Mouse (Mus musculus) hindbrain, embryonic 14.5 days (tissue): Measurements from ENCODE around the gene Adap1. TPM values are rescaled to one million over a fixed set of nuclear protein-coding genes. Genes with fewer than 3 reads are reported as not detected.

Source experiments
- ATAC-seq: fragments of 200-750 bp; cut with Nextera tagmentation; 2 replicates; pipeline ENCODE4 v1.8.0; 2017; ENCODE audit warnings: moderate number of reproducible peaks, mild to moderate bottlenecking, moderate TSS enrichment, moderate library complexity; ENCODE audit not compliant: low FRiP score
- DNase-seq: peaks from one replicate; pipeline ENCODE4 v3.0.0-alpha.2; 2015; ENCODE audit warnings: low spot score
- H3K27ac ChIP-seq: fragments of 300-500 bp; sonication (generic); 2 replicates; pipeline ENCODE4 v1.5.1; 2014; ENCODE audit warnings: mild to moderate bottlenecking, moderate library complexity
- H3K27me3 ChIP-seq: fragments of 300-500 bp; sonication (generic); 2 replicates; pipeline ENCODE4 v1.6.1; 2014; ENCODE audit warnings: mild to moderate bottlenecking, low read length, mixed read lengths; ENCODE audit not compliant: control insufficient read depth, insufficient read depth
- H3K36me3 ChIP-seq: fragments of 300-500 bp; sonication (generic); replicated peaks from 2 replicates; pipeline ENCODE4 v1.6.1; 2014; ENCODE audit not compliant: control insufficient read depth, insufficient read depth
- H3K4me1 ChIP-seq: fragments of 300-500 bp; sonication (generic); replicated peaks from 2 replicates; pipeline ENCODE4 v1.6.1; 2014; ENCODE audit warnings: antibody characterized with exemption, low read length, mixed read lengths; ENCODE audit not compliant: control insufficient read depth, insufficient read depth
- H3K4me2 ChIP-seq: fragments of 300-500 bp; sonication (generic); replicated peaks from 2 replicates; pipeline ENCODE4 v1.6.1; 2014; ENCODE audit warnings: mild to moderate bottlenecking, moderate library complexity
- H3K4me3 ChIP-seq: fragments of 300-500 bp; sonication (generic); replicated peaks from 2 replicates; pipeline ENCODE4 v1.5.1; 2014; ENCODE audit warnings: mild to moderate bottlenecking, low read length
- H3K9ac ChIP-seq: fragments of 300-500 bp; sonication (generic); 2 replicates; pipeline ENCODE4 v1.6.1; 2014
- H3K9me3 ChIP-seq: fragments of 300-500 bp; sonication (generic); 2 replicates; pipeline ENCODE4 v1.6.1; 2016; ENCODE audit warnings: low read length; ENCODE audit not compliant: control insufficient read depth
- WGBS: fragments of 180-500 bp; shearing (Covaris S2); extraction: QIAGEN DNeasy Blood & Tissue Kit; methylation state at CpG from one replicate; pipeline ENCODE4 v1.1.7; 2014; 5-methylcytosine and 5-hydroxymethylcytosine counted together
- polyA plus RNA-seq: library from polyadenylated mRNA; unstranded; fragments of >200 nt; fragmentation: Nextera tagmentation; extraction: Ambion mirVana; gene quantifications from 2 replicates; pipeline ENCODE4 v1.2.1, GENCODE M21; 2014

The Adap1 gene
- polyA plus RNA-seq, 1 experiment from 2014 or later, result 78.6 TPM

GRCm38 (mm10) chr5:139285383-139286067 lies 39.9 kb downstream of the Adap1 start:
- Histone ChIP-seq H3K27ac (no peak overlapping the region), H3K27me3 (no peaks in the 10 kb centered on the region), H3K9ac (no peak overlapping the region), H3K4me3 (no peak overlapping the region), H3K36me3 (0 out of 2 replicates have a peak, but pooled peaks cover 3% of the 10 kb centered on the region), H3K4me1 (no peaks in the 10 kb centered on the region), H3K4me2 (no peak overlapping the region), H3K9me3 (no peaks in the 10 kb centered on the region)
- DNase-seq, result no peak
- no peak for ATAC-seq
- whole genome bisulfite sequencing, result 46% methylated on average over 8 of the region's 8 CpGs

- Histone ChIP-seq H3K9me3 (no peaks in the 10 kb centered on the region), H3K4me3 (no peak overlapping the region), H3K9ac (no peak overlapping the region), H3K27ac (no peak overlapping the region), H3K27me3 (no peaks in the 10 kb centered on the region), H3K36me3 (peaks cover 8% of the 10 kb centered on the region; the same call in 1 of the 2 replicates), H3K4me2 (no peak overlapping the region), H3K4me1 (no peaks in the 10 kb centered on the region)
- ATAC-seq (no peak), DNase-seq (no peak)
- WGBS, result 95% methylated on average over 14 of the region's 14 CpGs
Observed at GRCm38 (mm10) chr5:139283460-139284180, 41.8 kb downstream of the Adap1 start.

GRCm38 (mm10) chr5:139282191-139282590 lies 43.2 kb downstream of the Adap1 start:
- Histone ChIP-seq H3K9me3 (no peaks in the 10 kb centered on the region), H3K27me3 (no peaks in the 10 kb centered on the region), H3K36me3 (peaks cover 8% of the 10 kb centered on the region; the same call in 1 of the 2 replicates), H3K9ac (no peak overlapping the region), H3K4me1 (no peaks in the 10 kb centered on the region), H3K4me2 (no peak overlapping the region), H3K4me3 (no peak overlapping the region), H3K27ac (no peak overlapping the region)
- WGBS, result 7% methylated on average over 15 of the region's 15 CpGs
- ATAC-seq, result 0 out of 2 replicates have a peak, but pooled peaks have one; percentile 49
- peak; percentile 91 for DNase-seq

- Histone ChIP-seq H3K27ac (no peak overlapping the region), H3K36me3 (peaks cover 8% of the 10 kb centered on the region; the same call in 1 of the 2 replicates), H3K9me3 (no peaks in the 10 kb centered on the region), H3K4me3 (no peak overlapping the region), H3K4me2 (no peak overlapping the region), H3K27me3 (no peaks in the 10 kb centered on the region), H3K9ac (no peak overlapping the region), H3K4me1 (no peaks in the 10 kb centered on the region)
- 50% methylated on average over 10 of the region's 11 CpGs for WGBS
- ATAC-seq (no peak), DNase-seq (no peak)
Observed at GRCm38 (mm10) chr5:139281373-139282112, 43.9 kb downstream of the Adap1 start.

GRCm38 (mm10) chr5:139277287-139277686 lies 48.1 kb downstream of the Adap1 start:
- H3K9me3 ChIP-seq, result no peaks in the 10 kb centered on the region
- 84% methylated on average over 8 of the region's 8 CpGs for WGBS
- H3K4me1 ChIP-seq, result no peaks in the 10 kb centered on the region
- no peak overlapping the region for H3K4me2 ChIP-seq
- no peaks in the 10 kb centered on the region for H3K27me3 ChIP-seq
- no peak overlapping the region for H3K9ac ChIP-seq
- DNase-seq (no peak), ATAC-seq (no peak)
- peaks cover 8% of the 10 kb centered on the region; the same call in 1 of the 2 replicates for H3K36me3 ChIP-seq
- no peak overlapping the region for H3K4me3 ChIP-seq
- H3K27ac ChIP-seq, result no peak overlapping the region

GRCm38 (mm10) chr5:139271994-139272554 lies 53.3 kb downstream of the Adap1 start:
- H3K9ac ChIP-seq, result no peak overlapping the region
- no peak for DNase-seq

GRCm38 (mm10) chr5:139270806-139271521 lies 54.5 kb downstream of the Adap1 start:
- Histone ChIP-seq H3K27me3 (no peaks in the 10 kb centered on the region), H3K9ac (no peak overlapping the region), H3K4me3 (no peak overlapping the region), H3K4me2 (no peak overlapping the region), H3K36me3 (peaks cover 30% of the 10 kb centered on the region), H3K9me3 (no peaks in the 10 kb centered on the region), H3K4me1 (no peaks in the 10 kb centered on the region), H3K27ac (no peak overlapping the region)
- 59% methylated on average over 16 of the region's 16 CpGs for WGBS
- ATAC-seq, result no peak
- DNase-seq, result no peak

More at GRCm38 (mm10) chr5:139271994-139272554, 53.3 kb downstream of the Adap1 start:
- ATAC-seq, result no peak
- H3K4me1 ChIP-seq, result no peaks in the 10 kb centered on the region
- H3K9me3 ChIP-seq, result no peaks in the 10 kb centered on the region
- H3K27me3 ChIP-seq, result no peaks in the 10 kb centered on the region
- WGBS, result 33% methylated on average over 8 of the region's 8 CpGs
- peaks cover 18% of the 10 kb centered on the region for H3K36me3 ChIP-seq
- H3K27ac ChIP-seq, result no peak overlapping the region
- H3K4me3 ChIP-seq, result no peak overlapping the region
- H3K4me2 ChIP-seq, result no peak overlapping the region

GRCm38 (mm10) chr5:139267661-139268060 lies 57.8 kb downstream of the Adap1 start:
- Histone ChIP-seq H3K27ac (no peak overlapping the region), H3K4me3 (no peak overlapping the region), H3K4me1 (no peaks in the 10 kb centered on the region), H3K36me3 (peaks cover 63% of the 10 kb centered on the region), H3K27me3 (no peaks in the 10 kb centered on the region), H3K9ac (no peak overlapping the region), H3K4me2 (no peak overlapping the region), H3K9me3 (no peaks in the 10 kb centered on the region)
- DNase-seq (no peak), ATAC-seq (no peak)
- WGBS, result 93% methylated on average over 4 of the region's 4 CpGs
